7 mouse cellular contexts compared by ENCODE assay signal in the genomic region with DNA sequence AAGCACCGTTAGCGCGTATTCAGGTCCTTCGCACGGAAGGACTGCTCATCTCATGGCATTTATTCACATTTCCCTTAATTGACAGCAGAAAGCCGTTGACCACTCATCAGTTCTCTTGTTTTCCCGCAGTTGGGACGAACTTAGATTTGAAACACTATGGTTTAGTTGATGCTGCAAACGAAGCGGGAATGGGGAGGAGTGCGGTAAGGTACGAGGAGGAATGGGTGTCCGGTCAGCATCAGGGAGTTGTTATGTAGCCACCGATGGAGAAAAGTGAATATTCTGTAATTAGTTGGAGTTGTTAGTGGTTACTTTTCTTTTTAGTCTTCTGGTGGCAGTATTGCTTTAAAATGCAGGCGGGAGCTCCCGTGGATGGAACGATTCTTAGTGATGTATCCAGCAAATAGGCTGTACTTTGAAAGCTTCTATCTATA. TPM values are rescaled to one million over a fixed set of nuclear protein-coding genes. Genes with fewer than 3 reads are reported as not detected.
DNase-seq lines count a peak whose midpoint lies in the region; ATAC-seq and TF ChIP-seq lines count a peak whose summit lies in the region.

No protein-coding gene starts in this region.

- intact Hi-C loops in heart, postnatal 36 days (cut with DNase I): loop anchor here (2.0 to 10.0 kb wide), 4 partner anchors 120 to 372 kb away; no protein-coding TSS in a partner anchor

- H3K4me1 ChIP-seq in E14TG2a.4 (replicated peaks; ENCODE audit: low read depth, low read length): peaks cover 22% of the 10 kb centered on the region
- peaks cover 12% of the 10 kb centered on the region for H3K4me1 ChIP-seq in embryonic facial prominence, embryonic 12.5 days

- no peaks in the 10 kb centered on the region for H3K9me3 ChIP-seq in E14TG2a.4 (ENCODE audit: low read length)
- no peaks in the 10 kb centered on the region for H3K9me3 ChIP-seq in embryonic facial prominence, embryonic 12.5 days

- no peaks in the 10 kb centered on the region for H3K36me3 ChIP-seq in E14TG2a.4 (ENCODE audit: insufficient read depth, low read length)
- H3K36me3 ChIP-seq in embryonic facial prominence, embryonic 12.5 days: no peaks in the 10 kb centered on the region

- H3K4me3 ChIP-seq in E14TG2a.4 (replicated peaks; ENCODE audit: low read length): peak overlapping the region; percentile 98
- H3K4me3 ChIP-seq in embryonic facial prominence, embryonic 12.5 days: peak overlapping the region; percentile 90

- H3K27ac ChIP-seq in embryonic facial prominence, embryonic 12.5 days: no peak overlapping the region

- H3K4me2 ChIP-seq in embryonic facial prominence, embryonic 12.5 days (replicated peaks): peak overlapping the region; percentile 92

- peak; percentile 18 for DNase-seq in T-cell, adult 2 months (ENCODE audit: low spot score)
- DNase-seq in heart, postnatal 36 days: peak; percentile 25 to 26
- peak; percentile 26 to 67 for DNase-seq in layer of hippocampus, adult 18-20 months (ENCODE audit: low spot score in 2 of 2)
- peak; percentile 42 for DNase-seq in lung, postnatal 36 days
- DNase-seq in right cerebral cortex, postnatal 25 days: peak; percentile 22

- H3K27me3 ChIP-seq in E14TG2a.4 (ENCODE audit: insufficient read depth, low read length): peaks cover 8% of the 10 kb centered on the region
- no peaks in the 10 kb centered on the region for H3K27me3 ChIP-seq in embryonic facial prominence, embryonic 12.5 days

- WGBS in embryonic facial prominence, embryonic 12.5 days: 4% methylated on average over 17 of the region's 17 CpGs

- ATAC-seq in embryonic facial prominence, embryonic 12.5 days (ENCODE audit: insufficient number of reproducible peaks, insufficient read depth, low FRiP score, low TSS enrichment): no peak

- no peak for TF ChIP-seq CTCF in E14TG2a.4 (conservative IDR thresholded peaks at IDR 0.05; ENCODE audit: low read length)

- peak overlapping the region; percentile 86 for H3K9ac ChIP-seq in embryonic facial prominence, embryonic 12.5 days

RNA-seq across cellular contexts. Expression of a gene that starts 1.1 kb away (rescaled TPM):
- 41.0 and 45.3 TPM in 2 replicates for polyA plus RNA-seq in embryonic facial prominence, embryonic 12.5 days (2016; fragmentation: Nextera tagmentation; extraction: Ambion mirVana)
- 10 to 100 TPM; 50.9 to 58.9 TPM for total RNA-seq in heart, postnatal 36 days (2021)
- total RNA-seq in layer of hippocampus, adult 18-20 months (2021): 100 to 1,000 TPM; 180 to 184 TPM

RNA-seq across cellular contexts. Expression of a gene that starts 34.3 kb away (rescaled TPM):
- 54.2 and 60.3 TPM in 2 replicates for polyA plus RNA-seq in embryonic facial prominence, embryonic 12.5 days (2016; fragmentation: Nextera tagmentation; extraction: Ambion mirVana)
- 10 to 100 TPM; 57.2 to 65.0 TPM for total RNA-seq in heart, postnatal 36 days (2021)
- 10 to 100 TPM; 56.7 to 61.8 TPM for total RNA-seq in layer of hippocampus, adult 18-20 months (2021)
